19 mouse cellular contexts compared by ENCODE assay signal in genomic region chr1:171782287-171782915, GRCm38 (mm10). TPM values are rescaled to one million over a fixed set of nuclear protein-coding genes. Genes with fewer than 3 reads are reported as not detected.
A peak's percentile ranks its signal among the peaks of the same experiment; 100 is the strongest.
DNase-seq lines count a peak whose midpoint lies in the region; ATAC-seq and TF ChIP-seq lines count a peak whose summit lies in the region.
"Had no signal": no experiment of that assay in that cellular context is flagged by ENCODE, and none has a peak within 500 bp of the region (broad histone marks: within the 10 kb centered on the region; RNA-seq: fewer than 3 reads in every experiment).

No protein-coding gene starts in this region.

- TF ChIP-seq EP300 in liver, postnatal 0 days (IDR thresholded peaks at IDR 0.05; ENCODE audit: low read depth), result no peak; the same call in 1 of the 2 replicates

- 68% methylated on average over 5 of the region's 5 CpGs for WGBS in spleen, adult 2 months
- WGBS in liver, postnatal 0 days (ENCODE audit: insufficient replicate concordance), result 77% methylated on average over 5 of the region's 5 CpGs
- 79% methylated on average over 5 of the region's 5 CpGs for WGBS in intestine, embryonic 15.5 days
- WGBS in hindbrain, embryonic 14.5 days, result 87% methylated on average over 5 of the region's 5 CpGs

- H3K4me1 ChIP-seq in spleen, adult 2 months (ENCODE audit: control insufficient read depth, insufficient read depth, insufficient read length), result peaks cover 25% of the 10 kb centered on the region
- H3K4me1 ChIP-seq in liver, postnatal 0 days (ENCODE audit: insufficient read depth), result no peaks in the 10 kb centered on the region; the same call in 1 of the 2 replicates
- H3K4me1 ChIP-seq in intestine, embryonic 15.5 days (replicated peaks), result no peaks in the 10 kb centered on the region
- H3K4me1 ChIP-seq in hindbrain, embryonic 14.5 days (replicated peaks; ENCODE audit: control insufficient read depth, insufficient read depth, low read length), result no peaks in the 10 kb centered on the region
- H3K4me1 ChIP-seq: embryonic facial prominence, embryonic 10.5 days; midbrain, embryonic 10.5 days had no signal

- H3K27ac ChIP-seq in spleen, adult 2 months (ENCODE audit: insufficient read depth, low read length), result peak overlapping the region; percentile 13; the same call in 1 of the 2 replicates
- H3K27ac ChIP-seq in liver, postnatal 0 days (ENCODE audit: low read depth), result no peak overlapping the region
- no peak overlapping the region for H3K27ac ChIP-seq in intestine, embryonic 15.5 days
- H3K27ac ChIP-seq in hindbrain, embryonic 14.5 days, result no peak overlapping the region
- H3K27ac ChIP-seq: embryonic facial prominence, embryonic 10.5 days; left cerebral cortex, adult 2 months; midbrain, embryonic 10.5 days had no signal

- H3K27me3 ChIP-seq in spleen, adult 2 months (ENCODE audit: control insufficient read depth, insufficient read depth, low read length), result no peaks in the 10 kb centered on the region
- no peaks in the 10 kb centered on the region for H3K27me3 ChIP-seq in liver, postnatal 0 days (ENCODE audit: insufficient read depth, low read length)
- no peaks in the 10 kb centered on the region for H3K27me3 ChIP-seq in intestine, embryonic 15.5 days (replicated peaks)
- H3K27me3 ChIP-seq in hindbrain, embryonic 14.5 days (ENCODE audit: control insufficient read depth, insufficient read depth, low read length), result no peaks in the 10 kb centered on the region

- H3K36me3 ChIP-seq in spleen, adult 2 months (ENCODE audit: control insufficient read depth, insufficient read depth, low read length), result peaks cover 8% of the 10 kb centered on the region; the same call in 1 of the 2 replicates
- no peaks in the 10 kb centered on the region for H3K36me3 ChIP-seq in liver, postnatal 0 days (replicated peaks; ENCODE audit: insufficient read depth, low read length)
- no peaks in the 10 kb centered on the region for H3K36me3 ChIP-seq in intestine, embryonic 15.5 days
- H3K36me3 ChIP-seq in hindbrain, embryonic 14.5 days (replicated peaks; ENCODE audit: control insufficient read depth, insufficient read depth), result no peaks in the 10 kb centered on the region
- H3K36me3 ChIP-seq: embryonic facial prominence, embryonic 10.5 days; G1E; midbrain, embryonic 10.5 days had no signal

- TF ChIP-seq CTCF in spleen, adult 2 months (IDR thresholded peaks at IDR 0.05; ENCODE audit: extremely low read depth, insufficient read depth, insufficient read length, insufficient replicate concordance), result no peak
- no peak for TF ChIP-seq CTCF in liver, postnatal 0 days (IDR thresholded peaks at IDR 0.05; ENCODE audit: low read depth)

- no peak for TF ChIP-seq POLR2A in spleen, adult 2 months (IDR thresholded peaks at IDR 0.05; ENCODE audit: low read depth, low read length)

- H3K4me2 ChIP-seq in liver, postnatal 0 days (ENCODE audit: low read depth, low read length), result no peak overlapping the region
- H3K4me2 ChIP-seq in intestine, embryonic 15.5 days (replicated peaks), result no peak overlapping the region
- H3K4me2 ChIP-seq in hindbrain, embryonic 14.5 days (replicated peaks), result no peak overlapping the region

- no peaks in the 10 kb centered on the region for H3K9me3 ChIP-seq in liver, postnatal 0 days (ENCODE audit: low read length)
- H3K9me3 ChIP-seq in intestine, embryonic 15.5 days, result no peaks in the 10 kb centered on the region
- H3K9me3 ChIP-seq in hindbrain, embryonic 14.5 days (ENCODE audit: control insufficient read depth, low read length), result no peaks in the 10 kb centered on the region
- H3K9me3 ChIP-seq: embryonic facial prominence, embryonic 10.5 days; midbrain, embryonic 10.5 days had no signal

- ATAC-seq in liver, postnatal 0 days, result peak; percentile 55
- no peak for ATAC-seq in intestine, embryonic 15.5 days
- ATAC-seq in hindbrain, embryonic 14.5 days (ENCODE audit: low FRiP score), result no peak
- ATAC-seq: forebrain, embryonic 16.5 days; hindbrain, embryonic 16.5 days had no signal

- no peak for DNase-seq in spleen, adult 2 months (ENCODE audit: low read depth in 1 of 2, low spot score in 2 of 2)
- DNase-seq in spleen, postnatal 4 days (ENCODE audit: low spot score in 2 of 2), result no peak
- DNase-seq in induced T-regulatory cell, adult 2 months (ENCODE audit: low read depth), result peak; percentile 78
- no peak for DNase-seq in liver, postnatal 0 days
- DNase-seq in hindbrain, embryonic 14.5 days (ENCODE audit: low spot score), result no peak
- DNase-seq in gastrocnemius, postnatal 25 days, result no peak
- DNase-seq in MN1 (ENCODE audit: low spot score), result no peak
- DNase-seq: adrenal gland, postnatal 36 days; cerebellum, postnatal 36 days; heart, postnatal 14 days; lung, postnatal 10 days; right cerebral cortex, adult 18-20 months had no signal

- H3K4me3 ChIP-seq in spleen, adult 2 months (ENCODE audit: extremely low read depth, insufficient read depth, insufficient read length), result no peak overlapping the region
- no peak overlapping the region for H3K4me3 ChIP-seq in liver, postnatal 0 days (ENCODE audit: low read depth, low read length)
- no peak overlapping the region for H3K4me3 ChIP-seq in intestine, embryonic 15.5 days (replicated peaks)
- H3K4me3 ChIP-seq in hindbrain, embryonic 14.5 days (replicated peaks; ENCODE audit: low read length), result no peak overlapping the region
- H3K4me3 ChIP-seq: embryonic facial prominence, embryonic 10.5 days; left cerebral cortex, adult 2 months; midbrain, embryonic 10.5 days had no signal

- no peak overlapping the region for H3K9ac ChIP-seq in liver, postnatal 0 days (replicated peaks)
- no peak overlapping the region for H3K9ac ChIP-seq in intestine, embryonic 15.5 days
- no peak overlapping the region for H3K9ac ChIP-seq in hindbrain, embryonic 14.5 days

RNA-seq across cellular contexts. Expression of gene Slamf1, which starts 15.5 kb away (rescaled TPM):
- 3.7 and 4.5 TPM in 2 replicates for polyA plus RNA-seq in spleen, adult 2 months (2012; rRNA removed)
- 2.4 and 2.5 TPM in 2 replicates for polyA plus RNA-seq in liver, postnatal 0 days (2015; fragmentation: Nextera tagmentation; extraction: Ambion mirVana)
- 0.09 and 0.14 TPM in 2 replicates for polyA plus RNA-seq in intestine, embryonic 15.5 days (2015; fragmentation: Nextera tagmentation; extraction: Ambion mirVana)
- polyA plus RNA-seq in hindbrain, embryonic 14.5 days (2014; fragmentation: Nextera tagmentation; extraction: Ambion mirVana), result 0.10 and 0.13 TPM in 2 replicates
- not detected for total RNA-seq in gastrocnemius, postnatal 25 days (2021)
- polyA plus RNA-seq: G1E had no signal

RNA-seq across cellular contexts. Expression of gene Cd84, which starts 57.1 kb away (rescaled TPM):
- 8.4 and 10.9 TPM in 2 replicates for polyA plus RNA-seq in spleen, adult 2 months (2012; rRNA removed)
- polyA plus RNA-seq in liver, postnatal 0 days (2015; fragmentation: Nextera tagmentation; extraction: Ambion mirVana), result 10.8 and 11.2 TPM in 2 replicates
- 1.3 and 2.0 TPM in 2 replicates for polyA plus RNA-seq in intestine, embryonic 15.5 days (2015; fragmentation: Nextera tagmentation; extraction: Ambion mirVana)
- 1.1 and 1.7 TPM in 2 replicates for polyA plus RNA-seq in hindbrain, embryonic 14.5 days (2014; fragmentation: Nextera tagmentation; extraction: Ambion mirVana)
- under 1 TPM; 0.64 to 0.96 TPM for total RNA-seq in gastrocnemius, postnatal 25 days (2021)
- polyA plus RNA-seq: G1E had no signal
